Mouse (Mus musculus) erythroblast, embryonic 14.5 days (primary cell): ENCODE measurements around the gene Lats2.

Experiments used
- GATA1 ChIP-seq: IDR thresholded peaks from 2 replicates; pipeline ENCODE4 v1.6.1; 2012; ENCODE audit warnings: low read length, inconsistent platforms, mixed read lengths
- TAL1 ChIP-seq: IDR thresholded peaks from 3 replicates; pipeline ENCODE4 v1.6.1; 2012; ENCODE audit warnings: low read length, inconsistent platforms, mixed read lengths

GRCm38 (mm10) chr14:57699016-57699415, 59.2 kb downstream of the Lats2 start:
- no peak for TF ChIP-seq TAL1
- TF ChIP-seq GATA1 = no peak
